Mouse (Mus musculus) left cerebral cortex, postnatal 36 days (tissue): ENCODE results near the gene Fchsd2. TPM values are rescaled to one million over a fixed set of nuclear protein-coding genes. Genes with fewer than 3 reads are reported as not detected.

Experiments
- DNase-seq, 2 experiments: peaks; one replicate each; pipeline ENCODE4 v3.0.0; 2021 to 2022; ENCODE audit warnings: low spot score in 2 of 2, mixed read lengths in 1 of 2
- intact Hi-C: fragments of 180-260 bp; cut with DNase I; formaldehyde crosslinking; loops from one replicate; pipeline ENCODE4 v1.15.1; 2025
- total RNA-seq, 2 experiments: library from RNA; stranded (reverse); gene quantifications; 2 replicates each; pipeline ENCODE4 v1.2.3; 2021

Gene Fchsd2
- total RNA-seq, 2 experiments from 2014 or later = 31.3 to 41.8 TPM

DNA sequence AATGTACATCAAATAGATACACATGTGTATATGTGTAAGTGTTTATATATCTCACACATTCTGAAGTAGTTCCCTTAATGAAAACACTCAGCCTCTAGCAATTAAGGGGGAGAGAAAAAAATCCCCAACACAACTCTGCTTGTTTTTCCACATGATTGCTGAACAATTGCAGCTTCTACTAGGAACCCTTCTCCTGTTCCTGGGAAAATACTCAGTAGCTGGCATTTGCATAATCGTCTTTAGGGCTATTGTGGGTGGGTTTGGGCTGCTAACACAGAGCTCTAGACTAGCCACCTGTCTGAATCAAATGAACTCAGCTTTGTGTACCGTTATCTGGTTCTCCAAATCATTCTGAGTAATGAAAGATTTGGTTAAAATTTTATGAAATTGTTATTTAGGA is 67.6 kb downstream of the Fchsd2 start:
- no peak for DNase-seq
- intact Hi-C loops = no loop called here

GRCm38 (mm10) chr7:101162781-101163180 is 70.1 kb downstream of the Fchsd2 start:
- intact Hi-C loops = no loop called here
- no peak for DNase-seq

DNA sequence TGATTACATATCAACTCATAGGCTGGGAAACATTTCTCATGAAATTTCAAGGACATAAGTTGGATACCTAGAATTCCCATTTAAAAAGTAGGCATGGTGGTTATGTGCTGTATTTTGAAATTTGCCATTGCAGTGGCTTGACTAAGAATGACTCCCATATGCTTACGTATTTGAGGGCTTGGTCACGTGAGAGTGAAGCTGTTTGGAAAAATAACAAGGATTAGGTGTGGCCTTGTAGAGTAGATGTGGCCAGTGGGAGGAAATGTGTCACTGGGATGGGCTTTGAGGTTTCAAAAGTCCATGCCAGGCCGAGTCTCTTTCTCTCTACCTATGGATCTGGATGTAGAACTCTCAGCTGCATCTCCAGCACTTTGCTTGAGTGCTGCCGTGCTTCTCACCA is 71.2 kb downstream of the Fchsd2 start:
- DNase-seq = no peak
- intact Hi-C loops = no loop called here

DNA sequence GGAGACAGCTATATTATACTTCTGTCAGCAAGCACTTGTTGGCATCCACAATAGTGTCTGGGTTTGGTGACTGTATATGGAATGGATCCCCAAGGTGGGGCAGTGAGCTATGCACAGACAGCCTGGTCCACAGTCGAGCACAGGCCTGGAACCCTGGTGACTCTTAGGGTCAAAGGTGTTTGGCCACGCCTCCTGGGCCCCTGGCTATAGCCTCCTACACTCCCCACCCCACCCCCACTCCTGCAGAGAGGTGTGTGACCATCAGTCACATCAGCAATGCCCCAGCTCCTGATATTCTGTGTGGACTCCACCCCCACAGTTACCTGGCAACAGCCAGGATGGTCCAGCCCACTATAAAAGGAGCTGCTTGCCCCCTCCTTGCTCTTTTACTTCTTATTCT is 73.9 kb downstream of the Fchsd2 start:
- no peak for DNase-seq
- intact Hi-C loops = no loop called here

- intact Hi-C loops = loop anchor here (5.0 kb wide), 1 partner anchor 63 kb away; no protein-coding TSS in a partner anchor
- no peak for DNase-seq
Observed at GRCm38 (mm10) chr7:101170482-101170881, 77.8 kb downstream of the Fchsd2 start.

DNA sequence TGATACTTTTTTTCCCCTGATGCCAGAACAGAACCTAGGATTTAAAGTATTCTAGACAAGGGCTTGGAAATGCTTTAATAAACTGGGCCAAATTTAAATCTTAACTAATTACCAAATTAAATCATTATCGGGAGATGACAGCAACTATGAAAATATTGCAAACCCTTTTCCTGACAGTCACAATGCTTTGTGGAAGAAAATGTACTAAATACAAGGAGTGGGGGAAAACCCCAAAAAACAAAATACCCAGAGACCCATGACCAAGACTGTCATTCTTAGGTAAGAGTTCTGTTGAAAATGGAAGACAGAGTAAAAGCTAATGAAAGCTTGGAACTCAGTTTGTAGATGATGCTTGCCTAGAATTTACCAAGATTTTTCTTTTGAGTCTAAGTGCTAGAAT is 78.3 kb downstream of the Fchsd2 start:
- DNase-seq = no peak
- intact Hi-C loops = loop anchor here (5.0 kb wide), 1 partner anchor 64 kb away; no protein-coding TSS in a partner anchor

DNA sequence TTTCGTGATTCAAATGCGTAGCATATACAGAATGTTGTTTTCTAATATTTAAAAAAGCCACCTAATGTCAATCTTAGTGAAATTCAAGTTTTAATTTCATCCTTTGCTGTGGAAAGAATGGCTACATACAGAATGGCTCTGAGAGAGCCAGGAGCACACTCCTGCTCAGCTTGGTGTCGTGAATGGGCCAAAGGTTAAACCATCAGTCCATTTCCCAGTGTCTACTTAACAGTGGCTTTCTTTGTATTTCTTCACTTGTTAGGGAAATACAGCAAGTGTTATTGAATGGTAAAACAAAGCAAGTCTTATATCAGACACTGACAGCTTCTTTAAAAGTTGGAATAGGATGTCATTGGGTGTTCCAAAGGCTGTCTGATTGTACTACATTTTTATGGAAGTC is 80.7 kb downstream of the Fchsd2 start:
- intact Hi-C loops = loop anchor here (5.0 kb wide), 1 partner anchor 66 kb away; no protein-coding TSS in a partner anchor
- DNase-seq = no peak

- DNase-seq = no peak
- intact Hi-C loops = no loop called here
Observed at GRCm38 (mm10) chr7:101178751-101179150, 86.1 kb downstream of the Fchsd2 start.

DNA sequence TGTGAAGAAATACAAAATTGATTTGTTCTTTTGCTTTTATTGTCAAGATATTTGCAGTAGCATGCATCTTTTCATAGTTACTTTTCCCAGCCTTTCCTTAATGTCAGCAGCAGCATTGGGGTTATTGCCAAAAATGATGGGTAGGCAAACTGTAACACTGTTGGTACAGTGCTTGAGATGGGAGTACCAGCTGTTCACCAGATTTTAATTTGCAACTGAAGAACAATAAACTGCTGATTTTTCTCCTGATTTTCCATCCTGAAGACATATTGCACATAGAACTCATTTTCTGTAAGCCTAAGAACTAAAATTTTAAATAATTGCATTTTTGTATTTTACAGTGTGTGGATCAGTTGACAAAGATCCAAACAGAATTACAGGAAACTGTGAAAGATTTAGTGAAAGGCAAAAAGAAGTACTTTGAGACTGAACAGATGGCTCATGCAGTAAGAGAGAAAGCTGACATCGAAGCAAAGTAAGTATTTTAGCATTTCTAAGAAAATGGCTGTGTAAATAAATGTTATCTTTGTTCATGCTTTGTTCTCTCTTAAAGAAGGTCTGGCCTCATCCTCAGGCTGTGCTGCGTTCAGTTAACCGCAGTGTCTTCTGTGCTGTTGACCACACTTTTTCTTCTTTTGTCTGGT is 98.8 kb downstream of the Fchsd2 start:
- intact Hi-C loops = no loop called here
- no peak for DNase-seq

- DNase-seq = no peak
- intact Hi-C loops = no loop called here
Observed at GRCm38 (mm10) chr7:101210826-101211225, 118.2 kb downstream of the Fchsd2 start.

- no peak for DNase-seq
- intact Hi-C loops = no loop called here
Observed at GRCm38 (mm10) chr7:101213515-101214263, 121.0 kb downstream of the Fchsd2 start.

DNA sequence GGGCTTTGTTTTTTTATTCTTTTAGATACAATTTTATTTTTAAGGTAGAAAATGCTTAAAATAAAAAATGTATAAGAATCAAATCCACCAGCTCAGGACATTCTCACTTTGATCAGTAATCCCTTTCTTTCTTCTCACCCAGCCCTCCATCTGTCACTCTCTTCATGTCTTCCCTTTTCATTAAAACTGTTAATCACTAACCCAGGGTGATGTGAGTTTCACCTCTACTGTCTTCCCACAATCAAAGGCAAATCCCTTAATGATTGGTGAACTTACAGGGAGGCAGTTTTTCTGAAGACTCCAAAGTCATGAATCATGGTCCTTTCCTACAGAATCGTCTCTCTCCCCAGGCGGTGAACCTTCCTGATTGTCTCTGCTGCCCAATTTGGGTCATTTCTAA is 124.1 kb downstream of the Fchsd2 start:
- intact Hi-C loops = no loop called here
- DNase-seq = no peak

GRCm38 (mm10) chr7:101223501-101223900 is 130.8 kb downstream of the Fchsd2 start:
- DNase-seq = no peak
- intact Hi-C loops = no loop called here

DNA sequence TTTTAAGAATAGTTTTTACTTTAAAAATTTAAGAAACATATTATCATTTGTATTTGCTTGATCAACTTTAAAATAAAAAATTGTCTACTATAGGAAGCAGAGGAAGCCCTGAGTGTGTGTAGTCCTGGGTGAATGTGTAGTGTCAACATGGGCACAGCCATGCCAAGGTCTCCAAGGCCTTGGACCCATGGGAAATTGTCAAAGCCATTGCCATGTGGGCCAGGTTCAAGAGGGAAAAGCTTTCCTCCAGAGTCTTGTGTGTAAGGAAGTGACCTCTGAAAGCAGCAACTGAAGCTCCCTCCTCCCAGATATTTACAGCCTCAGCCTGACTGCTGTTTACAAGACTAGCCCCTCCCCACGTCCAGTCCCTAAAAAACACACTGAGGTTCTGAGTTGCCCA is 136.7 kb downstream of the Fchsd2 start:
- intact Hi-C loops = no loop called here

DNA sequence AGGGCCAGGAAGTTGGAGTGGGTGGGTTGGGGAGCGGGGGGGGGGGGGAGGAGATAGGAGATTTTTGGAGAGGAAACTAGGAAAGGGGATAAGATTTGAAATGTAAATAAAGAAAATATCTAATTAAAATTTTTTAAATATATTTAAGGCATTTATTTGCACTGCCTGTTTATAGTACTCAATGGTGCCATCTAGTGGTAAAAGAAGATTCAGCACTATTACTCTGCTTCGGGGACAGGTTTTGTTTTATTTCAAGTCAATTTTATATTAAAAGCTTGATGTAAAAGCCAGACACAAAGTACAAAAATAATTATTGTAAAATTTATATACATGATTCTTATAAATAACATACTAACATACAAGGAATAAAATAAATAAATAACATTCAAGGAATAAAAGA is 138.8 kb downstream of the Fchsd2 start:
- DNase-seq = no peak
- intact Hi-C loops = no loop called here

More for the DNA sequence above, 136.7 kb downstream of the Fchsd2 start:
- no peak for DNase-seq

DNA sequence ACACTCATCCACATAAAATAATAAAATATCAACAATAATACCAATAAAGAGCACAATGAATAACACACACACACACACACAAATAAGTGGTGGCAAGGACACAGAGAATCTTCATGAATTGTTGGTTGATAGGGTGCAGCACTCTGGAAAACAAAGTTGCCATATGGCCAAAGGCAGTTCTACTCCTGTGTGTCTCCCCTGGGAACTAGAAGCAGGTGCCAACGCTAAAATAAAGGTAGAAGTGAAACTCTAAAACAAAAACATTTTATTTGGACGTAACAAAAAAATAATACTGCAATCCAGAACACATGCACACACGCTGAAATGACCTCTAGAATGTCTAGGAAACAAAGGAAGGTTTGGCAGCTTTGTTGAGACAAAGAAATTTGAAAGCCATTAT is 140.1 kb downstream of the Fchsd2 start:
- intact Hi-C loops = loop anchor here (1.0 to 2.0 kb wide), 2 partner anchors 124 to 170 kb away; no protein-coding TSS in a partner anchor

DNA sequence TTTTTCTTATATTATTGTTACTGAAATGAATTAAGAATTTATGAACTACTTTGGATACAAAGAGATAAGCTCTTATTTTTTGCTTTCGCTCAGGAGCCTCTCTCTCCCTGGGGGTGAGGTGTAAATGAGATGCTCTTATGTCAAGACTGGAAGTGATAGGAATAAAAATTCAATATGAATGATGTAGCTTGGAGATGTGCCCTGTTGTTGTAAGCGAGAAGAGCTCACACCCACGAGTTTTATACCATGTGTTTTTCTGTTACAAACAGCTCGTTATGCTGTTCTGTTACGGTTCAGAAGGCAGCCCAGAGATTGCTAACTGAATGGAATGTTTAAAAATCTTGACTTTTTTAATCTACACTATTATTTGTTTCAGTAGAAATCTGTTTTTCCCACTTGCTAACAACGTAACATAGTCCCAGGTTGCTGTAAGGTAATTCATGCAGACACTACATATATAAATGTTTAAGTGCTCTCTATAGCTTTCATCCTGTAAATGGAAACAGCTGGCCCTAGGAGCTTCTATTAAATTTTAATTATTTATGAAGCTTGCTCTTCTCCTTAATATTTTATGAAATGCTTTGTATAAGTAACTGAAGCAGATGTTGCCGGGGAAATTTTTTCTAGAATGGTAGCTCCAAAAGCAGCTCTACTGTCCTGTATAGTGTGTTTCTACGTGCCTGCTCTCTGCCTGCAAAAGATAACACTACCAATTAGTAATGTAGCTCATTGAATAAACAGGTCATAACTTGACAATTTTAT is 144.2 kb downstream of the Fchsd2 start:
- no peak for DNase-seq
- intact Hi-C loops = no loop called here

More for the DNA sequence above, 140.1 kb downstream of the Fchsd2 start:
- DNase-seq = no peak

GRCm38 (mm10) chr7:101248760-101249159 is 156.1 kb downstream of the Fchsd2 start:
- intact Hi-C loops = no loop called here
- no peak for DNase-seq

GRCm38 (mm10) chr7:101249173-101249572 is 156.5 kb downstream of the Fchsd2 start:
- intact Hi-C loops = no loop called here
- no peak for DNase-seq

GRCm38 (mm10) chr7:101253071-101253470 is 160.4 kb downstream of the Fchsd2 start:
- DNase-seq = no peak
- intact Hi-C loops = no loop called here
